Mouse (Mus musculus) neural tube, embryonic 15.5 days (tissue): ENCODE data around the gene Plekhm1. TPM values are rescaled to one million over a fixed set of nuclear protein-coding genes. Genes with fewer than 3 reads are reported as not detected.

Source experiments
- ATAC-seq: fragments of 200-750 bp; cut with Nextera tagmentation; 2 replicates; pipeline ENCODE4 v1.8.0; 2017; ENCODE audit warnings: mild to moderate bottlenecking, moderate TSS enrichment, moderate library complexity; ENCODE audit not compliant: low FRiP score
- H3K27ac ChIP-seq: fragments of 300-500 bp; sonication (generic); replicated peaks from 2 replicates; pipeline ENCODE4 v1.5.1; 2015; ENCODE audit warnings: mild to moderate bottlenecking, inconsistent platforms
- H3K27me3 ChIP-seq: fragments of 300-500 bp; sonication (generic); replicated peaks from 2 replicates; pipeline ENCODE4 v1.6.1; 2015; ENCODE audit warnings: inconsistent platforms
- H3K36me3 ChIP-seq: fragments of 300-500 bp; sonication (generic); 2 replicates; pipeline ENCODE4 v1.6.1; 2015; ENCODE audit warnings: inconsistent platforms
- H3K4me1 ChIP-seq: fragments of 300-500 bp; sonication (generic); 2 replicates; pipeline ENCODE4 v1.6.1; 2015; ENCODE audit warnings: inconsistent platforms
- H3K4me2 ChIP-seq: fragments of 300-500 bp; sonication (generic); 2 replicates; pipeline ENCODE4 v1.6.1; 2015; ENCODE audit warnings: inconsistent platforms, mild to moderate bottlenecking, moderate library complexity
- H3K4me3 ChIP-seq: fragments of 300-500 bp; sonication (generic); replicated peaks from 2 replicates; pipeline ENCODE4 v1.5.1; 2015; ENCODE audit warnings: mild to moderate bottlenecking, inconsistent platforms
- H3K9ac ChIP-seq: fragments of 300-500 bp; sonication (generic); replicated peaks from 2 replicates; pipeline ENCODE4 v1.6.1; 2015; ENCODE audit warnings: mild to moderate bottlenecking, inconsistent platforms
- H3K9me3 ChIP-seq: fragments of 300-500 bp; sonication (generic); replicated peaks from 2 replicates; pipeline ENCODE4 v1.6.1; 2016; ENCODE audit warnings: inconsistent platforms
- WGBS: fragments of 180-500 bp; shearing (Covaris S2); methylation state at CpG from one replicate; pipeline ENCODE4 v1.1.7; 2015; ENCODE audit warnings: mixed read lengths; 5-methylcytosine and 5-hydroxymethylcytosine counted together
- polyA plus RNA-seq: library from polyadenylated mRNA; unstranded; fragments of >200 nt; fragmentation: Nextera tagmentation; extraction: Ambion mirVana; gene quantifications from 2 replicates; pipeline ENCODE4 v1.2.1, GENCODE M21; 2015

Gene Plekhm1
- polyA plus RNA-seq, 1 experiment from 2014 or later, result 8.9 TPM

GRCm38 (mm10) chr11:103335561-103335960 is 76.9 kb downstream of the Plekhm1 start:
- Histone ChIP-seq H3K4me2 (no peak overlapping the region), H3K4me1 (peaks cover 32% of the 10 kb centered on the region), H3K27ac (no peak overlapping the region), H3K4me3 (no peak overlapping the region), H3K27me3 (peaks cover 25% of the 10 kb centered on the region), H3K9me3 (no peaks in the 10 kb centered on the region), H3K36me3 (no peaks in the 10 kb centered on the region), H3K9ac (no peak overlapping the region)
- no peak for ATAC-seq
- 83% methylated on average over 5 of the region's 5 CpGs for WGBS

GRCm38 (mm10) chr11:103334925-103335324 is 77.6 kb downstream of the Plekhm1 start:
- peaks cover 29% of the 10 kb centered on the region for H3K4me1 ChIP-seq
- H3K9me3 ChIP-seq, result no peaks in the 10 kb centered on the region
- no peak overlapping the region for H3K9ac ChIP-seq
- H3K4me2 ChIP-seq, result no peak overlapping the region
- H3K4me3 ChIP-seq, result no peak overlapping the region
- 74% methylated on average over 9 of the region's 9 CpGs for WGBS
- peaks cover 25% of the 10 kb centered on the region for H3K27me3 ChIP-seq
- ATAC-seq, result no peak
- no peak overlapping the region for H3K27ac ChIP-seq
- no peaks in the 10 kb centered on the region for H3K36me3 ChIP-seq

- peak overlapping the region; percentile 59 for H3K4me2 ChIP-seq
- H3K9ac ChIP-seq, result no peak overlapping the region
- WGBS, result 14% methylated on average over 40 of the region's 40 CpGs
- no peak overlapping the region for H3K27ac ChIP-seq
- peaks cover 25% of the 10 kb centered on the region for H3K27me3 ChIP-seq
- no peaks in the 10 kb centered on the region for H3K36me3 ChIP-seq
- no peaks in the 10 kb centered on the region for H3K9me3 ChIP-seq
- H3K4me1 ChIP-seq, result peaks cover 23% of the 10 kb centered on the region
- H3K4me3 ChIP-seq, result peak overlapping the region; percentile 31
- peak; percentile 14; the same call in 1 of the 2 replicates for ATAC-seq
Observed at GRCm38 (mm10) chr11:103333719-103334398, 78.6 kb downstream of the Plekhm1 start.

GRCm38 (mm10) chr11:103332890-103333651 is 79.4 kb downstream of the Plekhm1 start:
- H3K27ac ChIP-seq, result 0 out of 2 replicates have a peak overlapping the region, but pooled peaks have one; percentile 29
- peak overlapping the region; percentile 59 for H3K4me2 ChIP-seq
- H3K9me3 ChIP-seq, result no peaks in the 10 kb centered on the region
- no peaks in the 10 kb centered on the region for H3K36me3 ChIP-seq
- WGBS, result 26% methylated on average over 34 of the region's 34 CpGs
- peaks cover 23% of the 10 kb centered on the region for H3K4me1 ChIP-seq
- peak overlapping the region; percentile 17; the same call in 1 of the 2 replicates for H3K9ac ChIP-seq
- H3K27me3 ChIP-seq, result peaks cover 25% of the 10 kb centered on the region
- peak; percentile 45; the same call in 1 of the 2 replicates for ATAC-seq
- H3K4me3 ChIP-seq, result peak overlapping the region; percentile 31

- Histone ChIP-seq H3K9me3 (no peaks in the 10 kb centered on the region), H3K4me2 (peak overlapping the region; percentile 59), H3K4me1 (peaks cover 23% of the 10 kb centered on the region), H3K9ac (0 out of 2 replicates have a peak overlapping the region, but pooled peaks have one; percentile 17), H3K36me3 (no peaks in the 10 kb centered on the region), H3K4me3 (peak overlapping the region; percentile 31), H3K27me3 (peaks cover 25% of the 10 kb centered on the region), H3K27ac (0 out of 2 replicates have a peak overlapping the region, but pooled peaks have one; percentile 29)
- peak; percentile 51; the same call in 1 of the 2 replicates for ATAC-seq
- 27% methylated on average over 18 of the region's 18 CpGs for WGBS
Observed at GRCm38 (mm10) chr11:103332186-103332889, 80.1 kb downstream of the Plekhm1 start.

GRCm38 (mm10) chr11:103331502-103332185 is 80.8 kb downstream of the Plekhm1 start:
- Histone ChIP-seq H3K4me1 (peaks cover 23% of the 10 kb centered on the region), H3K36me3 (no peaks in the 10 kb centered on the region), H3K27ac (no peak overlapping the region), H3K4me3 (no peak overlapping the region), H3K9me3 (no peaks in the 10 kb centered on the region), H3K27me3 (peaks cover 25% of the 10 kb centered on the region), H3K4me2 (no peak overlapping the region), H3K9ac (no peak overlapping the region)
- WGBS, result 92% methylated on average over 10 of the region's 10 CpGs
- no peak for ATAC-seq

GRCm38 (mm10) chr11:103330651-103331319 is 81.7 kb downstream of the Plekhm1 start:
- Histone ChIP-seq H3K9ac (no peak overlapping the region), H3K9me3 (no peaks in the 10 kb centered on the region), H3K4me1 (peaks cover 23% of the 10 kb centered on the region), H3K4me3 (no peak overlapping the region), H3K27ac (no peak overlapping the region), H3K4me2 (no peak overlapping the region), H3K27me3 (peaks cover 25% of the 10 kb centered on the region), H3K36me3 (no peaks in the 10 kb centered on the region)
- ATAC-seq, result no peak
- WGBS, result 51% methylated on average over 7 of the region's 7 CpGs

- Histone ChIP-seq H3K9ac (no peak overlapping the region), H3K36me3 (no peaks in the 10 kb centered on the region), H3K4me1 (peaks cover 9% of the 10 kb centered on the region), H3K27ac (no peak overlapping the region), H3K4me3 (no peak overlapping the region), H3K4me2 (no peak overlapping the region), H3K9me3 (no peaks in the 10 kb centered on the region), H3K27me3 (peaks cover 3% of the 10 kb centered on the region)
- WGBS, result 18% methylated on average over 5 of the region's 5 CpGs
- ATAC-seq, result no peak
Observed at GRCm38 (mm10) chr11:103326950-103327349, 85.5 kb downstream of the Plekhm1 start.

- no peaks in the 10 kb centered on the region for H3K27me3 ChIP-seq
- 16% methylated on average over 8 of the region's 8 CpGs for WGBS
Observed at GRCm38 (mm10) chr11:103325172-103325571, 87.3 kb downstream of the Plekhm1 start.

GRCm38 (mm10) chr11:103324723-103325122 is 87.8 kb downstream of the Plekhm1 start:
- no peak overlapping the region for H3K9ac ChIP-seq
- H3K4me2 ChIP-seq, result no peak overlapping the region
- no peaks in the 10 kb centered on the region for H3K9me3 ChIP-seq
- 57% methylated on average over 13 of the region's 13 CpGs for WGBS
- no peak overlapping the region for H3K27ac ChIP-seq
- no peak for ATAC-seq
- H3K4me3 ChIP-seq, result no peak overlapping the region
- H3K27me3 ChIP-seq, result no peaks in the 10 kb centered on the region
- peaks cover 8% of the 10 kb centered on the region for H3K4me1 ChIP-seq
- H3K36me3 ChIP-seq, result no peaks in the 10 kb centered on the region

More at GRCm38 (mm10) chr11:103325172-103325571, 87.3 kb downstream of the Plekhm1 start:
- Histone ChIP-seq H3K4me2 (no peak overlapping the region), H3K27ac (no peak overlapping the region), H3K4me1 (peaks cover 8% of the 10 kb centered on the region), H3K36me3 (no peaks in the 10 kb centered on the region), H3K4me3 (no peak overlapping the region), H3K9me3 (no peaks in the 10 kb centered on the region), H3K9ac (no peak overlapping the region)
- no peak for ATAC-seq
